Mouse (Mus musculus) embryonic stem cell, embryonic (primary cell): ENCODE measurements around the gene Akap2.

Experiments
- CTCF ChIA-PET, 4 experiments: fragments of 300-600 bp in 2 of 4; fragments of 350-600 bp in 2 of 4; sonication (Branson Sonifier 250); formaldehyde crosslinking; loops; one replicate each; lab custom pipeline; 2022; ENCODE audit warnings: inconsistent platforms in 2 of 4; lab: Charles Lee
- POLR2A ChIA-PET, 4 experiments: fragments of 300-600 bp in 2 of 4; fragments of 350-600 bp in 2 of 4; sonication (Branson Sonifier 250); formaldehyde crosslinking; loops; one replicate each; lab custom pipeline; 2022; ENCODE audit warnings: antibody characterized with exemption in 4 of 4, inconsistent platforms in 1 of 4; lab: Charles Lee

The Akap2 gene

DNA sequence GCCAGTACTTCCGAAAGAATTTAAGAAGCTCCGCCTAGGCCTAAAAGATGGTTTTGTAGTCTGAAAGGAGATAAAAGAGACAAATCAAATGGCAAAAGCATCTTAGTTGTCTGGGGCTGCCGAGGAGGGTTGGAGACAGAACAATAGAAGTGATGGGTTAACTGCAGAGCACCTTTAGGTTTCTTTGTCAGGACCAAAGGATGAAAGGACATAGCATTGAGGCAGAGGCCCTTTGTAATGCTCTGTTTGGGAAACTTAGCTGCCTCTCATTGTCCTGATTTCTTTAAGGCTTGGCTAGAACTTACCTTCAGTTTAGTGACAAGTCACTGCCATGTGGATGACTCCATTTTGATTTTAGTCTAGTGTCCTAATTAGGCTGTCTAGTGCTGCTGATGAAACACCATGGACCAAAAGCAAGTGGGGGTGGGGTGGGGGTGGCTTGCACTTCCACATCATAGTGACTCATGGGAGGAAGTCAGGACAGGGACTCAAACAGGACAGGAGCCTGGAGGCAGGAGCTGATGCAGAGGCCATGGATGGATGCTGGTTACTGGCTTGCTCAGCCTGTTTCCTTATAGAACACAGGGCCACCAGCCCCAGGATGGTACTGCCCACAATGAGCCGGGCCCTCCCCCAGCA is 52.8 kb downstream of the Akap2 start:
- ChIA-PET CTCF (interaction anchor here (0.6 to 1.7 kb wide), 6 partner anchors 46 to 144 kb away, joined by 3 to 8 read pairs (median 4); no protein-coding TSS in a partner anchor), POLR2A (interaction anchor here (0.6 to 9.0 kb wide), 73 partner anchors 8 to 784 kb away, joined by 3 to 91 read pairs (median 4); partner anchors contain the start of genes Txn1 (in 3 of the 4) and D630039A03Rik (in 1 of the 4))

DNA sequence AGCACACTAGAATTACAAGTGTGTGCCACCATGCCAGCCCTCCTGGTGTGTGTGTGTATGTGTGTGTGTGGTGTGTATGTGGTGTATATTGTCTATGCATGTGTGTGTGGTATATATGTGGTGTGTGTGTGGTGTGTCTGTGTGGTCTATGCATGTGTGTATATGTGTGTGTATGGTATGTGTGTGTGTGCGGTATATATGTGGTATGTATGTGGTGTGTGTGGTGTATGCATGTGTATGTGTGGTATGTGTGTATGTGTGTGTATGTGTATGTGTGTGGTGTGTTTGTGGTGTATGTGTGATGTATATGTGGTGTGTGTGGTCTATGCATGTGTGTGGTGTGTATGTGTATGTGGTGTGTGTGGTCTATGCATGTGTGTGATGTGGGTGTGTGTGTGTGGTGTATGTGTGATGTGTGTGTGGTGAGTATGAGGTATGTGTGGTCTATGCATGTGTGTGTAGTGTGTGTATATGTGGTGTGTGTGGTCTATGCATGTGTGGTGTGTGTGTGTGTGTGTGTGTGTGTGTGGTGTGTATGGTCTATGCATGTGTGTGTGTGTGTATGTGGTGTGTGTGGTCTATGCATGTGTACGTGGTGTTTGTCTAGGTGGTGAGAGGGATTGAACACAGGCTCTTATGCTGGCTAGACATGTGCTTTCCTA is 54.2 kb downstream of the Akap2 start:
- CTCF ChIA-PET, result interaction anchor here in 1 of 4 experiments (1.7 kb wide), 1 partner anchor 98 kb away, joined by 4 read pairs; no protein-coding TSS in a partner anchor
- POLR2A ChIA-PET, result interaction anchor here (0.6 to 9.0 kb wide), 28 partner anchors 9 to 1388 kb away, joined by 3 to 91 read pairs (median 5); partner anchors contain the start of gene Txn1 (in 2 of the 4)

- CTCF ChIA-PET, result interaction anchor here in 2 of 4 experiments (0.5 to 1.0 kb wide), 6 partner anchors 49 to 524 kb away, joined by 3 to 4 read pairs (median 3); no protein-coding TSS in a partner anchor
- POLR2A ChIA-PET, result interaction anchor here (0.6 to 9.0 kb wide), 24 partner anchors 8 to 157 kb away, joined by 3 to 91 read pairs (median 4); no protein-coding TSS in a partner anchor
These were observed 55.5 kb downstream of the Akap2 start for GRCm38 (mm10) chr4:57772851-57773510.

DNA sequence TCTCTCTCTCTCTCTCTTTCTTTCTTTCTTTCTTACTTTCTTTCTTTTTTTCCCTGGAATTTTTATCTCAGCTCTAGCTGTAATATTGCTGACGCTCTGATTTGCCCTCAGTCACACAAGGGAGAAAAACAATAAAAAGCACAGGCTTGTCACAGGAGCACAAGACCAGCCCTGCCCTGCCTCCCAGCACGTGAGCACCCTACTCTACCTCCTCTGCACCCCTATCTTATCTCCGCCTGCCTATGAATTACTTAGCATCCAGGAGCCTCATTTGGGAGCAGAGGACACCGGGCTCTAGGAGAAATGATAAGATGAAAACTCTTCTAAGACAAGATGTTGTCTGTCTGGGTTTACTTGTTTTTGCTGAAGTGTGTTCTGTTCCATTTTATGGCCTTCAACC is 57.1 kb downstream of the Akap2 start:
- ChIA-PET POLR2A (interaction anchor here in 3 of 4 experiments (0.6 to 9.0 kb wide), 7 partner anchors 8 to 84 kb away, joined by 3 to 91 read pairs (median 7); no protein-coding TSS in a partner anchor), CTCF (interaction anchor here in 1 of 4 experiments (1.3 kb wide), 1 partner anchor 309 kb away, joined by 3 read pairs; no protein-coding TSS in a partner anchor)

DNA sequence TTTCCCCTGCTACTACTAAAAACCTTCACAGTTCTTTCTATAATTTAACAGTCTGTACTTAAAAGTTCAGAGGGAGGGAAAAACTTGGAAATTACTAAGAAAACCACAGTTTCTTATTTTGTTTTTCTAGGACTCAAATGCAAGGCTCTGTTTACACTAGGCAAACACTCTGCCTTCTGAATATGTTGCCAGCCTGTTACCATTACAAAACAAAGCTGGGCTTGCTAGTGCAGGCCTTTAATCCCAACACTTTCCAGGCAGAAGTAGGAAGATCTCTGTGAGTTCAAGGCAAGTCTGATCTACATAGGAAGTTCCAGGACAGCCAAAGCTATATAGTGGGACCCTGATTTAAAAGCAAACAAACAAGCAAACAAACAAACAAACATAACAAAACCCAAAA is 58.1 kb downstream of the Akap2 start:
- CTCF ChIA-PET, result interaction anchor here in 1 of 4 experiments (0.7 kb wide), 1 partner anchor 52 kb away, joined by 3 read pairs; no protein-coding TSS in a partner anchor

GRCm38 (mm10) chr4:57780403-57780802 is 62.9 kb downstream of the Akap2 start:
- POLR2A ChIA-PET, result interaction anchor here (0.6 to 5.1 kb wide), 56 partner anchors 8 to 257 kb away, joined by 3 to 91 read pairs (median 8); partner anchors contain the start of gene Txn1 (in 3 of the 4)
- CTCF ChIA-PET, result interaction anchor here in 2 of 4 experiments (0.6 to 1.6 kb wide), 3 partner anchors 56 to 125 kb away, joined by 4 to 9 read pairs (median 5); no protein-coding TSS in a partner anchor

More for the DNA sequence above, 58.1 kb downstream of the Akap2 start:
- POLR2A ChIA-PET, result interaction anchor here in 3 of 4 experiments (0.7 to 9.0 kb wide), 10 partner anchors 7 to 180 kb away, joined by 3 to 91 read pairs (median 4); partner anchors contain the start of gene Txn1 (in 1 of the 3)

DNA sequence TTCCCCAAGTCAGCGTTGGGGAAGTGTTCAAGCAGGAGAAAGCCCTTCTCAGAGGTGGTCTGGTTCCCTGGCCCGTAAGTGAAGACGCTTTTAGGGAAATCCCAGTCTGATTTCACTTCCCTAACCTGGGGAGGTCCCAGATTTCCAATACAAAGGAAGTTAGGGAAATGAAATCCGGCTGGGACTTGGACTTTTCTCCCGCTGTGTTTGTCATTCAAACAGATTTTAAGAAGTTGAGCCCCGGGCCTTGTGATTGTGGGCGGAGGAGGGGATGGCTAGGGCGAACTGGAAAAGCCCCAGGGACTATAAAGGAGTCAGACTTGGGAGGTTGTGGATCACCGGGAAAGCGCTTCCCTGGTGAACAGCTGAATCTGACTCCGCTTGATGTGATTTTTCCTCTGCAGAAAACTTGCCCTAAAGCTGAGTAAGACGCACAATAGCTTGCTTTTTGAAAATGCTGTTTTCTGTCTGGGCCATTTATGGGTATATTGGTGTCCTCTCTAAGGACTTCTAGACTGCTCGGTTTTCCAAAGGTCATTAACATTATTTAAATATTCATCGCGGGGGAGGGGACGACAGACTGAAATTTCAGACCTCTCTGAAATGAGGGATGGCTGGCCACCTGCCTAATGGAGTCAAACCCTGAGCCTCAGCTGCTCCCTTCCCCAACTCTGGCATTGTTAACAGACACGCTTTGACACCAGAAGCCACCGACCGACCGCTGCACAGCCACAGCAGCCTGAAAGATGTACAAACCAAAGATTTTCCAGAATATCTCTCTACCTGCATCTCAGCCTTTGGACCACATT is 63.6 kb downstream of the Akap2 start:
- ChIA-PET CTCF (interaction anchor here (0.5 to 1.6 kb wide), 8 partner anchors 20 to 124 kb away, joined by 3 to 14 read pairs (median 4); no protein-coding TSS in a partner anchor), POLR2A (interaction anchor here (0.5 to 5.1 kb wide), 93 partner anchors 8 to 425 kb away, joined by 3 to 91 read pairs (median 5); partner anchors contain the start of gene Txn1 (in 3 of the 4))

DNA sequence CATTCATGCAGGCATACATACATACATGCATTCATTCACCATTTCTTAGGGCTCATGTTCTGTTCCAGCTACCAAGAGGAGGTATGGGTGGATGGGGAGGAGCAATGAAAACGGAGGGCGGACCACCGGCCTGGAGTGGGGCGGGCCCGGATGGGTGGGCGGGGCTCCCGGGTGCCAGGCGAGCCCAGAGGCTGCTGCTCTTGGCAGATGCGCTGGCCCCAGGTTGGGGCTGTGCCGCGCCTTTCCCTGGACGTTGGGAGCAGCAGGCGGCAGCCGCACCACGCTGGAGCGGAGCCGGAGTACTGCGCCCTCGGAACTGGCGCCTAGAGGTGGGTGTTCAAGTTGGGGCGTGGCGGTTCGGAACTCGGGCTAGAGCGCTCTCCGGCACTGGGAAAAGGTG is 64.5 kb downstream of the Akap2 start:
- CTCF ChIA-PET, result interaction anchor here (0.7 to 1.6 kb wide), 7 partner anchors 58 to 302 kb away, joined by 3 to 9 read pairs (median 3); no protein-coding TSS in a partner anchor
- POLR2A ChIA-PET, result interaction anchor here (0.5 to 5.1 kb wide), 80 partner anchors 9 to 424 kb away, joined by 3 to 91 read pairs (median 7); partner anchors contain the start of gene Txn1 (in 3 of the 4)

DNA sequence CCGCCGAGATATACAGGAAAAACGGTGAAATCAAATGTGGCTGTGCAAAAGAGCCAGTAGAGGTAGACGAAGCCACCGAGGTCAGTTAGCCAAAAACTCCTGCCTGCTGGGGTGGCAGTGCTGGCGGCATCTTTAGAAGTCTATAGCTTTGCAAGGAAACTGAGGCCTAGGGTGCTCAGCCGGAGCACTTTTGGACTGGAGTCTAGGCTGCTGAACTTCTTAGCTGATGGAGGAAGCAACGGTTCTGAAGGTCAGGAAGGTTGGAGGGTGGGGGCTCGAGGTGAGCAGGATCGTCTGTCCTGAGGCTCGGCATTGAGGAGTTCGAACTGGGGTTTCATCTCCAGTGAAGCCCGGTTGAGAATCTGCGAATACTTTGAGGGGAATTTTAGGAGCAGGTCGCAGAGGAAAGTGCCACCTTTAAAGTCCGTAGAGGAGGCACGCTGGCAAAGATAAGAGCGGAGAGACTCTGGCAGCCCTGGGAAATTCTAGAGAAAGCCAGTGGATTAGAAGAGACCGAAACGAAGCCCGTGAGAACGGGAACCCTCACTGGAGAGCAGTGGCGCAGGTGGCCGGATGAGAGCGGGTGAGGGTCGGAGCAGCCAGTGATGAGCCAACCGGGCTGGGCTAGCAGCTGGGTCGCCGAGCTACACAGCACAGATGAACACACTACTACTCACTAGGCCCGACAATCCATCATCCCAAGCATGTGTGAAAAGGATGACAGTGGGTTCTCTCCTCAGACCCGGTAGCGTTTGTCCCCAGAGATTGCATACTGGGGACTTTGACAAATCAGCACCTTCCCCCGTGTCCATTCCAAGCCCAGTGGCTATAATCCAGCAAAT is 65.3 kb downstream of the Akap2 start:
- ChIA-PET POLR2A (interaction anchor here in 3 of 4 experiments (0.6 to 5.1 kb wide), 44 partner anchors 8 to 423 kb away, joined by 3 to 91 read pairs (median 8); partner anchors contain the start of gene Txn1 (in 3 of the 3)), CTCF (interaction anchor here in 3 of 4 experiments (0.6 to 1.4 kb wide), 4 partner anchors 10 to 302 kb away, joined by 3 to 5 read pairs (median 4); no protein-coding TSS in a partner anchor)

GRCm38 (mm10) chr4:57783391-57783770 is 65.9 kb downstream of the Akap2 start:
- ChIA-PET CTCF (interaction anchor here in 1 of 4 experiments (0.6 kb wide), 1 partner anchor 9 kb away, joined by 4 read pairs; no protein-coding TSS in a partner anchor), POLR2A (interaction anchor here in 3 of 4 experiments (0.6 to 5.1 kb wide), 24 partner anchors 8 to 173 kb away, joined by 3 to 91 read pairs (median 20); partner anchors contain the start of gene Txn1 (in 1 of the 3))

- CTCF ChIA-PET, result no interaction called here
- POLR2A ChIA-PET, result interaction anchor here in 3 of 4 experiments (0.6 to 5.1 kb wide), 10 partner anchors 12 to 287 kb away, joined by 3 to 91 read pairs (median 20); no protein-coding TSS in a partner anchor
These were observed 66.6 kb downstream of the Akap2 start for GRCm38 (mm10) chr4:57783853-57784600.

- ChIA-PET POLR2A (interaction anchor here in 3 of 4 experiments (0.9 to 4.9 kb wide), 13 partner anchors 7 to 167 kb away, joined by 3 to 30 read pairs (median 3); partner anchors contain the start of gene Txn1 (in 1 of the 3)), CTCF (interaction anchor here (0.6 to 3.6 kb wide), 8 partner anchors 10 to 215 kb away, joined by 3 to 18 read pairs (median 6); no protein-coding TSS in a partner anchor)
These were observed 71.3 kb downstream of the Akap2 start for GRCm38 (mm10) chr4:57788709-57789108.

GRCm38 (mm10) chr4:57789118-57789517 is 71.7 kb downstream of the Akap2 start:
- ChIA-PET CTCF (interaction anchor here (0.5 to 3.6 kb wide), 8 partner anchors 49 to 215 kb away, joined by 3 to 18 read pairs (median 8); no protein-coding TSS in a partner anchor), POLR2A (interaction anchor here in 3 of 4 experiments (0.6 to 4.9 kb wide), 17 partner anchors 7 to 167 kb away, joined by 3 to 30 read pairs (median 3); partner anchors contain the start of gene Txn1 (in 1 of the 3))

DNA sequence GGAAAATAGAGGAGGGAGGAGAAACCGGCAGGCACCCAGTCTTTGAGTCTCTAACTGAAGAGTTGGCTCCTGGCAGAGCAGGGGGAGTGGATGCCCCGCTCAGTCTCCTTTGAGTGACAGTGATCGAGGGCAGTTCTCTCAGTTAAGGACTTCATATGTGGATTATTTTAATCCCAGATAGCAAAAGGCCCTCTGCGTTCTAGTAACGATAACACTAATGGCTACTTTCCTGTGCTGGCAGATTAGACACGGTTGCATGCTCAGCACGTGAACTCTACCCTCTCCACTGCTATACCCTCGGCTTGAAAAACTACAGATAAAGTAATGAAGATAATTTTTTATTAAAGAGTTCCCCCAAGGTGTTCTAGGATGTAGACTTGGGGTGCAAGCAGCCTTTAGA is 76.5 kb downstream of the Akap2 start:
- CTCF ChIA-PET, result no interaction called here
- POLR2A ChIA-PET, result interaction anchor here in 3 of 4 experiments (0.7 to 5.4 kb wide), 14 partner anchors 10 to 52 kb away, joined by 3 to 39 read pairs (median 4); no protein-coding TSS in a partner anchor
